In the genomic region with DNA sequence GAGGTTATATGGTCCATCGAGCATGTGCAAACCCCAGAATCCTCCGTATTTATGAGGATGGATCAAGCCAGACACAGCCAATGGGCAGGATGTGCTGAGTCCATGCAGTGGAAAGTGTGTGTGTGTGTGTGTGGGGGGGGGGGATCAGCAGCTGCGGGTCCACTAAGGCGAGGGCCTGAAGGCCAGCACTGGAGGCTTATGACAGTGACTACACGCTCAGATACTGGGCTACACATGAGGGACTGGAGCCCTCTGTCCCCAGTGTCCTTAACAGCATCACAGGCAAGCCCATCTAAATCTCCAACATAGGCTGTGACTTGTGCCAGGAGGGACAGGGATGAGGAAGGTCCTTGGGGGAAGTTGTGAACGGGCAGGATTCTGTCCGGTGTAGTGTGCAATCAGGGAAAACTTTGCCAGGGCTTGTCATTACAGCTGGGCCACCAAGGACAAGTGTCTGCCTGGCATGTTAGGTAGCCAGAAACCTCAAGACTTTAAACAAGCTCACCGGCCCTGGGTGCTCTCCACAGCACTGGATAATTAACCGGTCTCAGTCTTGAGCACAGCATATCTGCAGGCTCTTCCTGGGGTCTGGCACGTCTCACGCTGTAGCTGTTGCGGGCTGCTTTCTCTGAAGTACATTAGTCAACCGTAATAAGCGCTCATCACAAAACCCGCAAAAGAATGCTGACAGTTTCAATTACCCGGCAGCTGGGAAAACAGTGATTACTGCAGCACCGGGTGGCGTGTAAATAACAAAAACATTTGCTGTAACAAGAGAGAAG, we compare ENCODE assay signal across 16 mouse cellular contexts.
DNase-seq lines count a peak whose midpoint lies in the region; ATAC-seq and TF ChIP-seq lines count a peak whose summit lies in the region.
"Had no signal": no experiment of that assay in that cellular context is flagged by ENCODE, and none has a peak within 500 bp of the region (broad histone marks: within the 10 kb centered on the region; RNA-seq: fewer than 3 reads in every experiment).

No protein-coding gene starts in this region.

- H3K9me3 ChIP-seq in heart, embryonic 14.5 days (ENCODE audit: control insufficient read depth, low read length), result no peaks in the 10 kb centered on the region
- peaks cover 3% of the 10 kb centered on the region; the same call in 1 of the 2 replicates for H3K9me3 ChIP-seq in embryonic facial prominence, embryonic 10.5 days
- H3K9me3 ChIP-seq in forebrain, postnatal 0 days (ENCODE audit: low read length), result no peaks in the 10 kb centered on the region
- no peaks in the 10 kb centered on the region for H3K9me3 ChIP-seq in midbrain, postnatal 0 days (ENCODE audit: low read length)
- H3K9me3 ChIP-seq: liver, embryonic 12.5 days; stomach, embryonic 15.5 days had no signal

- peak overlapping the region; percentile 13; the same call in 1 of the 2 replicates for H3K4me2 ChIP-seq in heart, embryonic 14.5 days (ENCODE audit: low read length)
- H3K4me2 ChIP-seq in forebrain, postnatal 0 days (ENCODE audit: low read depth), result no peak overlapping the region
- H3K4me2 ChIP-seq in midbrain, postnatal 0 days (ENCODE audit: low read depth, low read length, poor library complexity, severe bottlenecking), result no peak overlapping the region
- H3K4me2 ChIP-seq: liver, embryonic 12.5 days; stomach, embryonic 15.5 days had no signal

- no peak for TF ChIP-seq CTCF in forebrain, postnatal 0 days (IDR thresholded peaks at IDR 0.05; ENCODE audit: low read depth)
- TF ChIP-seq CTCF in midbrain, postnatal 0 days (IDR thresholded peaks at IDR 0.05), result no peak

- H3K4me3 ChIP-seq in heart, embryonic 14.5 days (ENCODE audit: control insufficient read depth in 1 of 2, insufficient read depth in 1 of 2, low read depth in 1 of 2, low read length in 2 of 2), result no peak overlapping the region
- H3K4me3 ChIP-seq in embryonic facial prominence, embryonic 10.5 days, result no peak overlapping the region
- no peak overlapping the region for H3K4me3 ChIP-seq in forebrain, postnatal 0 days (ENCODE audit: low read depth, low read length)
- H3K4me3 ChIP-seq in midbrain, postnatal 0 days (ENCODE audit: low read depth, low read length), result no peak overlapping the region
- H3K4me3 ChIP-seq: layer of hippocampus, adult 2 months; liver, embryonic 12.5 days; stomach, embryonic 15.5 days had no signal

- 41% methylated on average over 18 of the region's 18 CpGs for WGBS in heart, embryonic 14.5 days
- 71% methylated on average over 18 of the region's 18 CpGs for WGBS in embryonic facial prominence, embryonic 10.5 days
- WGBS in forebrain, postnatal 0 days, result 34% methylated on average over 18 of the region's 18 CpGs
- 41% methylated on average over 18 of the region's 18 CpGs for WGBS in midbrain, postnatal 0 days

- H3K27ac ChIP-seq in heart, embryonic 14.5 days (replicated peaks in 1 of 2; ENCODE audit: control insufficient read depth in 1 of 2, insufficient read depth in 1 of 2, low read depth in 2 of 2, low read length in 2 of 2), result no peak overlapping the region
- H3K27ac ChIP-seq in embryonic facial prominence, embryonic 10.5 days (replicated peaks), result no peak overlapping the region
- H3K27ac ChIP-seq in forebrain, postnatal 0 days (ENCODE audit: low read depth, low read length), result no peak overlapping the region
- H3K27ac ChIP-seq in midbrain, postnatal 0 days (ENCODE audit: low read depth, low read length), result no peak overlapping the region
- H3K27ac ChIP-seq: layer of hippocampus, adult 2 months; liver, embryonic 12.5 days; stomach, embryonic 15.5 days had no signal

- intact Hi-C loops in heart, postnatal 25 days (cut with DNase I), result no loop called here

- no peak for DNase-seq in heart, postnatal 25 days (ENCODE audit: low spot score)
- peak; percentile 27 for DNase-seq in embryonic facial prominence, embryonic 10.5 days (ENCODE audit: low spot score)
- DNase-seq in forebrain, postnatal 0 days, result peak; percentile 71
- peak; percentile 36 for DNase-seq in midbrain, postnatal 0 days (ENCODE audit: low spot score)
- no peak for DNase-seq in cerebellum, postnatal 14 days
- DNase-seq in right cerebral cortex, adult 2 months (ENCODE audit: low spot score in 2 of 2), result no peak
- DNase-seq: cerebellum, adult 2 months; heart, postnatal 36 days; kidney, adult 11 months; right cerebral cortex, postnatal 25 days; thymus, postnatal 36 days had no signal

- no peaks in the 10 kb centered on the region for H3K36me3 ChIP-seq in heart, embryonic 14.5 days (ENCODE audit: control insufficient read depth, insufficient read depth, low read length)
- no peaks in the 10 kb centered on the region for H3K36me3 ChIP-seq in embryonic facial prominence, embryonic 10.5 days (replicated peaks)
- H3K36me3 ChIP-seq in forebrain, postnatal 0 days (ENCODE audit: insufficient read depth), result peaks cover 20% of the 10 kb centered on the region
- peaks cover 13% of the 10 kb centered on the region; the same call in 1 of the 2 replicates for H3K36me3 ChIP-seq in midbrain, postnatal 0 days (ENCODE audit: insufficient read depth, low read length)
- H3K36me3 ChIP-seq: liver, embryonic 12.5 days; stomach, embryonic 15.5 days had no signal

- ATAC-seq in heart, embryonic 14.5 days (ENCODE audit: insufficient number of reproducible peaks, insufficient read depth, low FRiP score, low read depth), result no peak
- peak; percentile 79 for ATAC-seq in forebrain, postnatal 0 days
- ATAC-seq in midbrain, postnatal 0 days (ENCODE audit: low FRiP score), result peak; percentile 18; the same call in 1 of the 2 replicates
- ATAC-seq in erythroid progenitor cell, adult 5-6 weeks (replicated peaks; ENCODE audit: low FRiP score, poor library complexity, severe bottlenecking), result no peak
- ATAC-seq: liver, embryonic 12.5 days had no signal

- no peak overlapping the region for H3K9ac ChIP-seq in heart, embryonic 14.5 days (ENCODE audit: low read length)
- H3K9ac ChIP-seq in forebrain, postnatal 0 days, result no peak overlapping the region
- H3K9ac ChIP-seq in midbrain, postnatal 0 days (replicated peaks; ENCODE audit: low read length, poor library complexity, severe bottlenecking), result no peak overlapping the region
- H3K9ac ChIP-seq: liver, embryonic 12.5 days; stomach, embryonic 15.5 days had no signal

- H3K27me3 ChIP-seq in heart, embryonic 14.5 days (ENCODE audit: control insufficient read depth, insufficient read depth, low read length), result peaks cover 6% of the 10 kb centered on the region; the same call in 1 of the 2 replicates
- H3K27me3 ChIP-seq in embryonic facial prominence, embryonic 10.5 days (replicated peaks; ENCODE audit: low read depth, poor library complexity, severe bottlenecking), result no peaks in the 10 kb centered on the region
- no peaks in the 10 kb centered on the region for H3K27me3 ChIP-seq in forebrain, postnatal 0 days (ENCODE audit: insufficient read depth, low read length)
- H3K27me3 ChIP-seq in midbrain, postnatal 0 days (ENCODE audit: insufficient read depth, low read length), result no peaks in the 10 kb centered on the region
- H3K27me3 ChIP-seq: liver, embryonic 12.5 days; stomach, embryonic 15.5 days had no signal

- no peaks in the 10 kb centered on the region for H3K4me1 ChIP-seq in heart, embryonic 14.5 days (ENCODE audit: control insufficient read depth in 2 of 2, insufficient read depth in 2 of 2, low read length in 2 of 2)
- H3K4me1 ChIP-seq in embryonic facial prominence, embryonic 10.5 days, result peaks cover 18% of the 10 kb centered on the region
- H3K4me1 ChIP-seq in forebrain, postnatal 0 days (ENCODE audit: insufficient read depth), result no peaks in the 10 kb centered on the region
- H3K4me1 ChIP-seq in midbrain, postnatal 0 days (ENCODE audit: insufficient read depth, low read length), result no peaks in the 10 kb centered on the region
- H3K4me1 ChIP-seq: liver, embryonic 12.5 days; stomach, embryonic 15.5 days had no signal

Comparison
In these comparisons a context has a peak if more than half of its experiments do, and no peak if none do; other contexts are left out.
1. ATAC-seq: peak in forebrain, postnatal 0 days (single experiment) and midbrain, postnatal 0 days (single experiment); none in heart, embryonic 14.5 days (single experiment) and erythroid progenitor cell, adult 5-6 weeks (single experiment).
2. DNase-seq: peak in embryonic facial prominence, embryonic 10.5 days (single experiment), forebrain, postnatal 0 days (single experiment) and midbrain, postnatal 0 days (single experiment); none in heart, postnatal 25 days (single experiment), cerebellum, postnatal 14 days (0 of 2) and right cerebral cortex, adult 2 months (0 of 2).